Mouse (Mus musculus): Measurements from ENCODE around the gene Rell1. TPM values are rescaled to one million over a fixed set of nuclear protein-coding genes. Genes with fewer than 3 reads are reported as not detected.
A peak's percentile ranks its signal among the peaks of the same experiment; 100 is the strongest.

Rell1 gene
- total RNA-seq, 2 experiments from 2014 or later = 10.9 to 11.3 TPM

- TF ChIP-seq CTCF (IDR thresholded peaks at IDR 0.05) = peak; percentile 80
- Histone ChIP-seq H3K27ac (no peak overlapping the region), H3K4me3 (no peak overlapping the region)
- no peak for DNase-seq (ENCODE audit: extremely low spot score in 1 of 2, low spot score in 2 of 2)
- intact Hi-C loops (cut with DNase I) = loop anchor here (1.0 to 10.0 kb wide), 3 partner anchors 75 to 992 kb away; no protein-coding TSS in a partner anchor
Measured at GRCm38 (mm10) chr5:63886709-63887108, 82.0 kb downstream of the Rell1 start.

- TF ChIP-seq CTCF (IDR thresholded peaks at IDR 0.05) = no peak
- DNase-seq (ENCODE audit: extremely low spot score in 1 of 2, low spot score in 2 of 2) = no peak
- intact Hi-C loops (cut with DNase I) = loop anchor here (1.0 to 10.0 kb wide), 3 partner anchors 75 to 991 kb away; no protein-coding TSS in a partner anchor
- Histone ChIP-seq H3K27ac (no peak overlapping the region), H3K4me3 (no peak overlapping the region)
Measured at GRCm38 (mm10) chr5:63886292-63886691, 82.4 kb downstream of the Rell1 start.

DNA sequence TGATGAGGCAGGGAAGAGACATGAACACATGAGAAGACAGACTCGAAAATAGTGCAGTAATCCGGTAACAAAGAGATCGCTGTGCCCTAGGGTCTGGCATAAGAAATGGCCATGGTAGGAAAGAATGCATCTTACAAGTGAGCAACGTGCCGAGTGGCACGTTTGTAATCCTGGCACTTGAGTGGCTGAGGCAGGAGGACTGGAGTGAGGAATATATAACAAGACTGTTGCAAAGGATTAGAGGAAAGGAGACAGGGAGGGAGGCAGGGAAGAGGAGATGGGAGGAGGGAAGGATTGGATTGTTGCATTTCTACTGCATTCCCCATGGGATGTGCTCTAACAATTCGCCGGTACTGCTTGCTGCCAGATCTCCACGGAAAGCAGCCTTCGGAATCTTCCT, 89.7 kb downstream of the Rell1 start:
- no peak for TF ChIP-seq CTCF (IDR thresholded peaks at IDR 0.05)
- intact Hi-C loops (cut with DNase I) = no loop called here
- H3K27ac ChIP-seq = no peak overlapping the region

GRCm38 (mm10) chr5:63876081-63876480, 92.6 kb downstream of the Rell1 start:
- intact Hi-C loops (cut with DNase I) = no loop called here
- H3K4me3 ChIP-seq = no peak overlapping the region
- DNase-seq (ENCODE audit: extremely low spot score in 1 of 2, low spot score in 2 of 2) = no peak
- no peak for TF ChIP-seq CTCF (IDR thresholded peaks at IDR 0.05)
- H3K27ac ChIP-seq = no peak overlapping the region

More for the DNA sequence above, 89.7 kb downstream of the Rell1 start:
- no peak for DNase-seq (ENCODE audit: extremely low spot score in 1 of 2, low spot score in 2 of 2)
- H3K4me3 ChIP-seq = no peak overlapping the region

DNA sequence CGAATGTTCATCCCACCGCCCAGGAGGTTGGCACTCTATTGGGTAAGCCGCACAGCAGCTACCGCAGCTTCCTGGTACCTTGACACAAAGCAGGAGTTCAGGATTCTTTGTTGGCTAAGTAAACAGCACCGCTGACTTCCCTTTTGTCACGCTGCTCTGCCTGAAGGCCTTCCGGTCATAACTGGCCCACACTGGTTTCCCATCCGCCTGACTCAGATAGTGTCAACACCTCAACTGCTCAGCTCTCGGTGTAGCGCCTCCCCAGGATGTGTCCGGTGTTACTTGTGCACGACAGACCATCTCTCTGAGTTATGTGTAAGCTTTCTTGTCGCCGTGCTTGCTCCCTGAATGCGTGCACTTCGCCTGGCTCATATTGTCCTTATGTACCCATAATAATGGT, 93.8 kb downstream of the Rell1 start:
- no peak for TF ChIP-seq CTCF (IDR thresholded peaks at IDR 0.05)
- DNase-seq (ENCODE audit: extremely low spot score in 1 of 2, low spot score in 2 of 2) = no peak
- Histone ChIP-seq H3K27ac (no peak overlapping the region), H3K4me3 (no peak overlapping the region)
- intact Hi-C loops (cut with DNase I) = no loop called here

GRCm38 (mm10) chr5:63872176-63872932, 96.3 kb downstream of the Rell1 start:
- intact Hi-C loops (cut with DNase I) = no loop called here
- Histone ChIP-seq H3K4me3 (no peak overlapping the region), H3K27ac (0 out of 2 replicates have a peak overlapping the region, but pooled peaks have one; percentile 1)
- DNase-seq (ENCODE audit: extremely low spot score in 1 of 2, low spot score in 2 of 2) = peak in 1 of 2 experiments; percentile 15
- no peak for TF ChIP-seq CTCF (IDR thresholded peaks at IDR 0.05)

DNA sequence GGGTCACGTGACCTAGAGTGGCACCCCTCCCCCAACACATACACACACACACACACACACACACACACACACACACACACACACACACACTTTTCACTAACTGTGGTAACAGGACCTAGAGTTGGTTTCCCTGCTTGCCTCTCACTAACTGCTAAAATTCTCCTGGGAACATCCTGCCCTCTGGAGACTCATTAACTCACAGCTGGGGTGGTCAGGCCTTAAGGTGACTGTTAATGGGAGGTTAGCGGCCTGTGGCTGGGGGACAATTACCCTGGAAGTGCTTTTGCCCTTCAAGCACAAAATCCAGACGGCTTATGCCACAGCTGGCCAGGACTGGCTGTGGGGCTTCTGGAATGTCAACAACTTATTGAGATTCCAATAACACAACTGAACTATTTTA, 101.3 kb downstream of the Rell1 start:
- Histone ChIP-seq H3K27ac (no peak overlapping the region), H3K4me3 (no peak overlapping the region)
- intact Hi-C loops (cut with DNase I) = no loop called here
- TF ChIP-seq CTCF (IDR thresholded peaks at IDR 0.05) = no peak
- no peak for DNase-seq (ENCODE audit: extremely low spot score in 1 of 2, low spot score in 2 of 2)

GRCm38 (mm10) chr5:63858901-63859300, 109.8 kb downstream of the Rell1 start:
- intact Hi-C loops (cut with DNase I) = no loop called here
- no peak for TF ChIP-seq CTCF (IDR thresholded peaks at IDR 0.05)
- no peak overlapping the region for H3K27ac ChIP-seq
- no peak overlapping the region for H3K4me3 ChIP-seq
- DNase-seq (ENCODE audit: extremely low spot score in 1 of 2, low spot score in 2 of 2) = no peak

Other genes starting within 250 kb of the Rell1 start
- gene 0610040J01Rik, start 156.5 kb downstream of the Rell1 start, total RNA-seq (2021) = 1 to 10 TPM; 3.5 to 4.1 TPM
- 10 to 100 TPM in 1 of 2 experiments, 1 to 10 TPM in 1; 9.1 to 13.1 TPM for gene Pgm2, start 124.1 kb upstream of the Rell1 start, total RNA-seq (2021)
- 10 to 100 TPM; 20.2 to 24.6 TPM for gene Tbc1d1, start 187.4 kb upstream of the Rell1 start, total RNA-seq (2021)

All from left cerebral cortex, adult 2 months (tissue).